Mouse (Mus musculus): ENCODE measurements around the gene Nkx2-1.

The Nkx2-1 gene

DNA sequence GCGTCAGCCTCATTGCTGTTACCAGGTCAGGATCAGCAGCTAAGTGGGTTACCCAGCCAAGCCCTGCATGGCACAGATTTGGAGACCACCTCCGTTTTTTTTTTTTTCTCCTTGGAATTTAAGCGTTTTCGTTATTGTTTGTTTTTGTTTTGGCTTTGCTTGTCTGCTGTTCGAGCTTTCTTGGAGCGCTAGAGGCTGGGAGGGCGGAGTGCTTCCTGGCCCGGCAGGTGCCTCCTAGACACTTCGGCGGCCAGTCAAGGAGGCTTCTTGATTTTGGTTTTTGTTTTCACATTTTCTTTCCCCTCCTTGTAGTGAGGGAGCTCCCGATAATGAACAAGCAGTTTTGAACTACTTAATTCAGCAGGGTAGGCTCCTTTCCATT lies at the start of gene Nkx2-1:
Gene Nkx2-1, minus strand, starts transcription at position 25 of the 382 bp plus-strand sequence.
- 3% methylated on average over 11 of the region's 11 CpGs for WGBS

DNA sequence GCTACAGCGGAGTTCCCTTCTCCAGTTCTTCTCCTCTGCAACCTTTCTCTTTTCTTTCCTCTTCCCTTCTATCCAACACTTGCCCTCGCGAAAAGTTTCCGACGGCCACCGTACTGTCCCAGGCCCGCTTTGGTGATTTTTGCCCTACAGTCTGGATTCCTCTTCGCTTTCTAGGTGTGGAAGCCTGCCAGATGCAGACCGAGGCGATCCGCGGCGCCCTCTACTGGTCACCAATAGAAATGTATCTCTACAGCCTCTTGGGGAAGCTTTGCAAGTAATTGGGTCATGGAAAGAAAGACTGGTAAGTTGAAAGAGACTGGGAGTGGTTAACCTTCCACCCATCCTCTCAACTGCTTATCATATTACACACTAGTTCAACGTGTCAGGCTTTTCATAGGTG lies 4.4 kb upstream of the Nkx2-1 start:
- WGBS, result 1% methylated on average over 14 of the region's 14 CpGs

- 4% methylated on average over 10 of the region's 10 CpGs for WGBS
Observed at GRCm38 (mm10) chr12:56540591-56540990, 3.9 kb upstream of the Nkx2-1 start.

DNA sequence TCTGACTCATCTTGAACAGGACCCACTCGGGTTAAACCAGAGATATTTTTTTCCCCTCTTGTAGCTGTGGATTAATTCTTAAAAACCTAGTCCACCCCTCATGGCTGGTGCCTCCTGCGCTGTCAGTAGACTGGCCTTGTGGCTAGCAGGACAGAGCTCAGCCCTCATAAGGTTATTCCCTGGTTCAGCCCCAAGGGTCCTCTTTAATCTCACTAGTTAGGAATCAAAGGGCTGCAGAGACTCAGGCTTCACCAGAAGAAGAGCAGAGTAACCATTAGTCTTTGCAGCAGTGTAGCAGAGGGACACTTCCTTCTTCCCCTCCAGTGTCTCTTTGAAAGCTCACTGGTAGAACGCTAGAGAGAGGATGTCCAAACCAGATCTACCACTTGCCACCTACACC lies 1.9 kb upstream of the Nkx2-1 start:
- 5% methylated on average over 3 of the region's 3 CpGs for WGBS

- 4% methylated on average over 6 of the region's 6 CpGs for WGBS
Observed at GRCm38 (mm10) chr12:56537931-56538330, 1.2 kb upstream of the Nkx2-1 start.

GRCm38 (mm10) chr12:56537342-56537741 lies 634 bp upstream of the Nkx2-1 start:
- 3% methylated on average over 19 of the region's 19 CpGs for WGBS

DNA sequence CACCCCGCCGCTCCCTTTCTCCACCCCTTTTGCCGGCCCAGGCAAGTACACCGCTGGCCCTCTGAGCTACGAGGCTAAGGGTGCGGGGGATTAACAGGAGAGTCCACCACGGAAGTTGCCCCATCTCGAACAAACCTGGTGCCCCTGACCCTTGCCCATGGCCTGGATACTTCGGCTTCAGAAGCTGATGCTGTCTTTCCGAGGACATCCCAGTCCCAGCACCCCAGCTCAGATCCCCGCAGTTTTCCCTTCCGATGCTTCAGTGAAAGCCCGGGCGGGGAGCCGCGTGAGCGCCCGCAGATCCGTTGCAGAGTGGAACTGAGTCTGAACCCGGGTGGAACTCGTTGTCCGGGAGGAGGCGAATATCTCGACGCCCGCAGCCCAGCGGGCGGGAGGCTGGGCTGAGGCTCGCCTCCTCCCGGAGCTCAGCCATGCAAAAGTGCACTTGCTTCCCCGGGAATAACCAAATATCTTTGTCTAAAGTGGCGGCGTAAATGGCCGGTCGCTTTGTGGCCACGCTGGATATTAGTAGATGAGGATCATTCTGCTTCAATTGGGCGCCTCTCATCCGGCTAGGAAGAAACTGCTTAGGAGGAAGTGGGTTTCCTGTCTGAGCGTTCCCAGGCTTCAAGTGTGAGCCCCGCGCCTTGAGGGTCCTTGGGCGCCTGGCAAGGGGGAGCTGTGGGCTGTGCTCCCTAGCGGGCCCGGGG lies 379 bp downstream of the Nkx2-1 start:
- 2% methylated on average over 44 of the region's 44 CpGs for WGBS

- WGBS, result 2% methylated on average over 36 of the region's 36 CpGs
Observed at GRCm38 (mm10) chr12:56535411-56536173, 1.1 kb downstream of the Nkx2-1 start.

DNA sequence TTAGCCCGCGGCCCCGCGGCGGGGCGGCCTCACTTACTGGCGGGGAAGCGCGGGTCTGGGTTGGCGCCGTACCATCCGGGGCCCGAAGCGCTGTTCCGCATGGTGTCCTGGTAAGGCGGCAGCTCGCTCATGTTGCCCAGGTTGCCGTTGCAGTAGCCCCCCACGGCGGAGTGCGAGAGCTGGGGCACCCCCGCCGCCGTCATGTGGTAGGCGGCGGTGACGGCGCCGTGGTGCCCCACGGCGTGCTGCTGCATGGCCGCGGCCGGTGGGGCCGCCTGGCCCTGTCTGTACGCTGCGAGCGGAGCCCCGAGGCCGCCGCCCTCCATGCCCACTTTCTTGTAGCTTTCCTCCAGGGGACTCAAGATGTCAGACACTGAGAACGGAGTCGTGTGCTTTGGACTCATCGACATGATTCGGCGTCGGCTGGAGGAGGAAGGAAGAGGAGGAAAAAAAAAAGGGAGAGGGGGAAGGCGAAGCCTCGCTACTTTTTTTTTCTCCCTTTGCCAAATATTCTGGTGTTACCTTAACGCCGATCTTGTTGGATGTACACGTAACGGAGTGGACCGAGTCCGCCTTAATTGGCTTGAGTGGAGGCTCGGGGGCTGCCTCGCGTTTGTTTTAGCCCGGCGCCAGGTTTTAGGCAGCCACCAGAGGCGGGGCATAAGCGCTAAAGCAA lies 1.9 kb downstream of the Nkx2-1 start:
- WGBS, result 2% methylated on average over 62 of the region's 62 CpGs

GRCm38 (mm10) chr12:56534311-56534650 lies 2.4 kb downstream of the Nkx2-1 start:
- WGBS, result 2% methylated on average over 24 of the region's 24 CpGs

- 3% methylated on average over 54 of the region's 54 CpGs for WGBS
Observed at GRCm38 (mm10) chr12:56533501-56534310, 3.0 kb downstream of the Nkx2-1 start.

DNA sequence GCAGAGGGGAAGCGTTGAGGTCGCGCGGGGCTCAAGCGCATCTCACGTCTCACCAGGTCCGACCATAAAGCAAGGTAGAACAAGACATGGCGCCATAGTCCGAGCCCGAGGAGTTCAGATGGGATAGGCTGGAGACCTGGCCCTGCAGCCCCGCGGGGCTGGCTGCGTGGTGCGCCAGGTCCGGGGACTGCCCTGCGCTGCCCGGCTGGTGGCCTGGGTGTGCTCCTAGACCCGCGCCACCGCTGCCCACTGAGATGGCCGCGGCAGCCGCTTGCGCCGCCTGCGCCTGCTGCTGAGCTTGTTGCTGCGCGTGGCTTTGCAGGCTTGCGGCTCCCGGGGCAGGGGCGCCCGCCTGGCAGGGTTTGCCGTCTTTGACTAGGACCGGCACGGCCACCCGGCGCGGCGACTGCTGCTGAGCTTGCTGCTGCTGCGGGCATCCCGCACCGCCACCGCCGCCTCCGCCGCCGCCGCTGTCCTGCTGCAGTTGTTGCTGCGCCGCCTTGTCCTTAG lies 3.7 kb downstream of the Nkx2-1 start:
- 2% methylated on average over 50 of the region's 50 CpGs for WGBS

DNA sequence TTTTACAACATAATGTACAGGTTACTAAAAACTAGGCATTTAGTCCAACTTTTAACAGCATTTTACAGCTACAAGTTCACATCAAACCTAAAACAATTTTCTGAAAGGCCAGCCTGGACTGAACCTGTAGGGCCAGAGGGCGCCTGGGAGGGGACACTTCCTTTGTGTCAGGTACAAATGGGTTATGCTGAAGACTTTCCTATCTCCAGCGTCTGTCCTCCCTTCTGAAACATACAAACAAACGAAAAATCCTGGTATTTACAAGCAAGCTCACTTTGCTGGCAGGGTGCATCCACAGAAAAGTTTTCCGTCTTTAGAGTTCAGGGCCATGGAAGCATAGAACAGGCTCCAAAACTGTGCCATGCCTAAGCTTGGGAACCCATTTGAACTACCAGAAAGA lies 4.6 kb downstream of the Nkx2-1 start:
- 6% methylated on average over 4 of the region's 4 CpGs for WGBS

- 6% methylated on average over 3 of the region's 3 CpGs for WGBS
Observed at GRCm38 (mm10) chr12:56531051-56531620, 5.6 kb downstream of the Nkx2-1 start.

DNA sequence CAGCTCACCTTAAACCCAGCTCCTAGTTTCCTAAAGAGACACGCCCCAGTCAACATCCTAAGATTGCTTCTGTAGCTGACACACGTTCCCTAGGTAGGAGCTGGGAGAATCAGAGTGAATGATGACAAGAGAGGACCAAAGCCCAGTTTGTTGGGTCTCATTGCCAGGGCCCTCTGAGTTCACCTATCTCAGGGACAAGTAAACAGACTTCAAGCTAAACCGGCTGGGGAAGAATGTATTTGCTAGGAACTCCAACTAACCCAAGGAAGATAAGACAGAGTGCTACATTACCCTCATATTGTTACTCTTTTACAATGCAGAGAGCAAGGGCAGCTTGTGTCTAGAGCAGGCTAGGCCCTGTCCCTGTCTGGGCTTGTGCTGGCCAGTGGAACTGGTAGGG lies 6.8 kb downstream of the Nkx2-1 start:
- 4% methylated on average over 3 of the region's 3 CpGs for WGBS

DNA sequence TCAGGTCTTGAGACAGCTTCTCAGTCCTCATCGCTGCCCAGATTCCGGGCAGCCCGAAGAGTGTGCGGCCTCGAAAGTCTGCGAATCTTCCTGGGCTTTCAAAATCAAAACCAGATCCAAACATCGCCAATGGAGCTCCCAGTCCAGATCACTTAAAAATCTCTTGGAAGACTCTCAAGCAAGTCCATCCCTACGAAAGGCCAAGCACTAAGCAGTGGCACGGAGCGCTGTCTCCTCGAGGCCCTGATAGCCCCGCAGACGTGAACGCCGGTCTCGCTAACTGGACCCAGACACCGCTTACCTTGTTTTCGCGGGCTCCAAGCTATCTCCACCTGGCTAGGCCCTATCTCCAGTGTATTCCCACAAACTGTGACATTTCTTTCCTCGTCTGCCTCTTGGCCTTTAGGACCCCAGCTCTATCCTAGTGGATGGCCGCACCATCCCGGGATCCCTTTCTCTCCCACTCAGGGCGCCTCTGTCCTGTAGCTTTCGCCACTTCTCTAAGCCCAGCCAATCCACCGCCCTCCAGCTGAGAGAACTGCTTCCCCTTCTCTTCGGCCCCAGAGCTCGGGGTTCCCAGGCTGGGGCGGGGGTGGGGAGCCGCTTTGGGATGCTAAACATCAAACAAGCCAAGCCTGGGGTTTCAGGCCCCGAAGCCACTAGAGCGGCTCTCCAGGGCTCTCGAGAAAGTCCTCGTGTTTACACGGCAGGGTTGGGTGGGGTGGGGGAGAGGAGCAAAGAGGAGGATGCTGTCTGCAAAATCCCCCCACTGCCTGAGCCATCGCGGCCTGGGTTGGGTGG lies 7.6 kb downstream of the Nkx2-1 start:
- 4% methylated on average over 36 of the region's 36 CpGs for WGBS

DNA sequence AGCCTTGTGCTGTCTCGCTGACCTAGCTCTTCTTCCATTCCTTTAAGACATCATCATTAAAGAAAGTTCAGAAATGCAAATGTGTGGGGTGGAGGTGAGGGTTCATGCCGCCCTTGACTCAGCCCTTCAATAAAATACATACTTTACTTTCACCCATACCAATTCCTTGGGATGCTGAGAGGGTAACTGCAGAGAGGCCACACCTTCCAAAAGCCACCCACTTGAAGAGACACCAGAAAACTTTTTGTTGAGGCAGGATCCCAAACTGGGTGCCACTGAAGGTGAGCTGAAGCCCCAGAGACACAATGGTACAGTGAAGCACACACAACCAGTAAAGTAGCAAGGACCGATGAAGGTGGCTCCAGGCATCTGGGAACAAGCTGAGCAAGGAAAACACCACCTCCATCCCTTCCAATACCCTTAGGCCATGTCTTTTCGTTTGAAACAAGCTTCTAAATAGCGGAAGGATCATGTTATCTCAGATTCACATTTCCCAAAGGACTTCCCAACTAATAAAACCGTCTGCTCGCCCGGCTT lies 8.6 kb downstream of the Nkx2-1 start:
- 5% methylated on average over 8 of the region's 8 CpGs for WGBS

DNA sequence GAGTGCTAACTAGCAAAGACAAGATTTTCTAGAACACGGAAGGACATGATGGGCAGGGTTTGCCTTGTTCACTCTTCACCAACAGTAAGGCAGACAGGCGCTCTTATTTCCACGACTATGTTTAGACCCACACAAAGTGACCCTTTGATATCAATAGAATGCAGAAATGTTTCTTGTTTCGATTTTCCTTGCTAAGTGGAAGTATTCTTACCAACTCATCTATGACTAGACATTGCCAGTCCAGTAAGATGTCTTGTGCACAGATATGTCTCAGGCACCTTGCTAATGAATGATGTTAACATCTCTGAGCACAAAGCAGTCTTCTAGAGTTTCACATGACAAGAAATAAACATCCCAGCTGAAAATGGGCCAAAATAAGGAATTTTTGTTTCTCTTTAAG lies 9.6 kb downstream of the Nkx2-1 start:
- WGBS, result 26% methylated on average over 4 of the region's 4 CpGs

GRCm38 (mm10) chr12:56525219-56525797 lies 11.4 kb downstream of the Nkx2-1 start:
- 10% methylated on average over 11 of the region's 16 CpGs for WGBS

GRCm38 (mm10) chr12:56524201-56524600 lies 12.5 kb downstream of the Nkx2-1 start:
- WGBS, result 6% methylated on average over 14 of the region's 14 CpGs
